Comparison of ENCODE assay signal across 20 mouse cellular contexts in genomic region chr5:57396376-57396775, GRCm38 (mm10).
"Had no signal": no experiment of that assay in that cellular context is flagged by ENCODE, and none has a peak within 500 bp of the region (broad histone marks: within the 10 kb centered on the region; RNA-seq: fewer than 3 reads in every experiment).

No protein-coding gene starts in this region.

- H3K27ac ChIP-seq: kidney, embryonic 15.5 days; limb, embryonic 13.5 days; liver, embryonic 14.5 days; macrophage; midbrain, embryonic 12.5 days; midbrain, embryonic 15.5 days; neural tube, embryonic 13.5 days; stomach, postnatal 0 days had no signal

- H3K4me1 ChIP-seq: kidney, embryonic 15.5 days; limb, embryonic 13.5 days; midbrain, embryonic 12.5 days; midbrain, embryonic 15.5 days; neural tube, embryonic 13.5 days had no signal

- H3K36me3 ChIP-seq: kidney, embryonic 15.5 days; limb, embryonic 13.5 days; midbrain, embryonic 12.5 days; midbrain, embryonic 15.5 days; neural tube, embryonic 13.5 days had no signal

- H3K4me3 ChIP-seq: kidney, embryonic 15.5 days; limb, embryonic 13.5 days; midbrain, embryonic 12.5 days; midbrain, embryonic 15.5 days; myocyte; neural tube, embryonic 13.5 days had no signal

- H3K27me3 ChIP-seq: kidney, embryonic 15.5 days; limb, embryonic 13.5 days; midbrain, embryonic 12.5 days; midbrain, embryonic 15.5 days; neural tube, embryonic 13.5 days had no signal

- H3K9ac ChIP-seq: kidney, embryonic 15.5 days; limb, embryonic 13.5 days; liver, embryonic 14.5 days; liver, postnatal 0 days; lung, embryonic 14.5 days; midbrain, embryonic 12.5 days; midbrain, embryonic 15.5 days; neural tube, embryonic 13.5 days had no signal

- H3K4me2 ChIP-seq: kidney, embryonic 15.5 days; limb, embryonic 13.5 days; lung, embryonic 14.5 days; midbrain, embryonic 12.5 days; midbrain, embryonic 15.5 days; neural tube, embryonic 13.5 days had no signal

- ATAC-seq: liver, postnatal 0 days; lung, postnatal 0 days; midbrain, embryonic 15.5 days had no signal

- DNase-seq: kidney, adult 2 months; kidney, postnatal 14 days; kidney, postnatal 4 days; left cerebral cortex, postnatal 4 days; liver, postnatal 0 days; lung, embryonic 14.5 days; retina, postnatal 1 day; thymus, adult 2 months; thymus, postnatal 14 days; thymus, postnatal 4 days had no signal

- H3K9me3 ChIP-seq: kidney, embryonic 15.5 days; limb, embryonic 13.5 days; midbrain, embryonic 12.5 days; midbrain, embryonic 15.5 days; neural tube, embryonic 13.5 days had no signal
